Mouse (Mus musculus): ENCODE results near the gene Cc2d1b.

The Cc2d1b gene

DNA sequence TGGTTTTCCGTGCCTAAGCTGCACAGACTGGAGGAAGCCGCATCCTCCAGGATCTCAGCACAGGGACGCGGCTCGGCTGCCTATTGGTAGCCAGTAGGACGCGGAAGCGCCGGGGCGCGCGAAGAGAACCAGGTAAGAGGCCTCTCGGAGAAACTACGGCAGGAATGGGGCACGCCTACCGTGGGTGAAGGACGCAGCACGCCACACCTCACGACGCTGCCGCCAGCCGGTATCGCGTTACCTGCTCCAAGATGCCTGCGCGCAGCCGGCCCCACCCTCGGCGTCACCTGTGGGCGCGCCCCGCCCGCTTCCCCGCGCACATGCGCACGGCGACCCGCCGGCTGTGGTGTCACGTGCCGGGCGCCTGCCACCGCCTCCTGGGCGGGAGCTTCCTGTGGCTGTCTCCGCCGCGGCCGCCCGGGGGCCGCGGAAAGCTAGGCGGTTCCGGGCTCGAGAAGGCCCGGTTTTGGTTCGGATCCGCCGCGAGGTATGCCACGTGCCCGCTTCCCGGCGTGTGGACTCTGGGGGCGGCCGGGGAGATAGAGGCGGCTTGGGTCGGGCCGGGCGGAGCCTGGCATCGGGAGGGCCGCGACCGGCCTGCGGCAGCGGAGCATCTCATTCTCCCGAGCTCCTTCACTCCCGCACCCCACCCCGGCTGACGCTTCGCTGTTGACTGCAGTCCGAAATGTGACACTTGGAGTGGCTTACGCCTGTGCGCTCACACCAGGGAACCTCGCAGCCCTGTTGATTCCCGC lies at the start of gene Cc2d1b:
Cc2d1b (plus strand) TSS at position 354 of the 755 bp plus-strand sequence.
- peak; percentile 86 to 89 for DNase-seq (ENCODE audit: low spot score in 2 of 2)

DNA sequence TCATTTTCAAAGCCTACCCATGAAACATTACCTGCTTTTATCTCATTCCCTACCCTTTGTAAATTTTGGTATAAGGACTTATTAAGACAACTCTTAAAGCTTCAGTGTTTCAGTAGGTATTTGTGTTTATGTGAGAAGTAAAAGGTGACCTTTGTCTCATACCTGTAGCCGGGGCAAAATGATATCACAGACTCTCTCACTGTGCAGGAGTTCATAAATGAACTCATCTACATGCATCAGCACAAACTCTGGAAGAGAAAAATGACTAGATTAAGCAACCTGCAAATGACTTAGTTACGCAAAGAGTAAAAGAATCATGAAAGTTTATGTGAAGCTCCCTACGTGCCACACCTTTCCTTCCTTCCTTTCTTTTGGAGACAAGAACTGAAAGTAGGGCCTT lies 47.1 kb upstream of the Cc2d1b start:
- no peak for DNase-seq (ENCODE audit: low spot score in 2 of 2)

DNA sequence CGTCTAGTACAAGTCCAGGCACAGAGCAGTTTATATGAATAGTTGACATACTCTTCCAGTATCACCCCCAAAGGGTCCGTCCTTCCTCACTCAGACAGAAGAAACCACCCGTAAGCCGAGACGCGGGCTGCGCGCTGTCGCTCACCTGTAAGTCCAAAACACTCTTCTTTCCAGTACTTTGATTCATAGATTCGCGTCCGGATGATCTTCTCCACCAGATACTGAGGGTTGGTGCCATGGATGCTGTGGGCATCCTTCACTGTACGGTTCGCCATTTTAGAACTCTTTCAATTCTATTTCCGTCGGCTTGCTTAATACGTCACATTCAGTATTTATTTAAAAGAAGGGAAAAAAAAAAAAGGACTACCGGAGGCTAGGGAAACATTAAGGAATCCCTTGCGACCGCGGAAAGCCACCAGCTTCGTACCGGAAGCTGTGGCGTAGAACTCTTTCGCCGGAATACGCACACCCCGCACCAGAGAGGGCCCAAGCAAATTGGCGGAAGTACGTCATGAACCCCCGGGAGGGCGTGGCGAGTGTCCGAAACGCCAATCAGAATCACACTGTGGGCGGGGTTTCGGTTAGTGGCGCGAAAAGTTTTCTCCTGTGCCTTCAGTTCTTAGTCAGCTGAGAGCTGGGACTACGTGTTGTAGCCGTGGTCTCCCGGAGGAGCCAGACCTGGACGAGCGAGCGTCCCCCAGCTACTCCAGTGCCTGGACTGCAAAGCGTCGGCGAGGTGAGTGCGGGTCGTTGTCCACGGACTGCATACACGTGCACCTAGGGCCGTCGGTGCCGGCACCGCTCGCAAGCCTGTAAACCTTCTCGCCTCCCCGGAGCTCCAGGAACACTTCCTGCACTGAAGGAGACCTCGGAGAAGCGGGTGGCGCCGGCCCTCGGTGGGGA lies 40.6 kb upstream of the Cc2d1b start, which contains the start of the genes Prpf38a and Orc1:
Prpf38a (minus strand) TSS at position 497 of the 903 bp plus-strand sequence.
Orc1 (plus strand) TSS at position 584 of the 903 bp plus-strand sequence.
- DNase-seq (ENCODE audit: low spot score in 2 of 2): peak; percentile 94 to 98

DNA sequence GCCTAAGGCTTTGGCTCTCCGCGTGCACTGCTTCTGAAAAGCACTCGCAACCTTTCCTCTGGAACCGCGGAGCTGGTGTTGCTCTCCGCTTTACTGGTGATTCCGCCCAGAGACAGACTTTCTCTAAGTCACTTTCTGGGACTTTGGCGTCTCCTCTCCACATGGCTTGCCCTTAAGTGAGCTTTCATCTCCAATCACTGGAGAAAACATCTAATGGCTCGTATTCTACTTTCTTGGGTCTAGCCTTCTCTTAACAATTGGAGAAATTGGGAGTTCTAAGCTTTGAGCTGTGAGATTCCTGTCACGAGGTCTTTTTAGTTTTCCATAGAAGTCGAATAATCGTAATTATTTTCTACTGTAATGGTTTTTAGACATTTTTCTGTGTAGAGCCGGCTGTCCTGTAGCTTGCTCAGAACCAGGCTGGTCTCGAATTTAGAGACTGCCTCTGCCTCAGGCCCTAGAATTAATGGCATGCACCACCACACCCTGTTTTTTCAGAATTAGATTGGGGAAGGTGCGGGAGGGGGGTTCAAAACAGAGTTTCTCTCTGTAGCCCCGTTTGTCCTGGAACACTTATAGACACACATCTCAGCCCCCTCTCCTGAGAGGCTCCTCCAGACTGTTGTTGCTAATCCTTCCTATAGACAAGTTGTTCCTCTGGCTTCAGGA lies 39.9 kb upstream of the Cc2d1b start:
- DNase-seq (ENCODE audit: low spot score in 2 of 2): no peak

DNA sequence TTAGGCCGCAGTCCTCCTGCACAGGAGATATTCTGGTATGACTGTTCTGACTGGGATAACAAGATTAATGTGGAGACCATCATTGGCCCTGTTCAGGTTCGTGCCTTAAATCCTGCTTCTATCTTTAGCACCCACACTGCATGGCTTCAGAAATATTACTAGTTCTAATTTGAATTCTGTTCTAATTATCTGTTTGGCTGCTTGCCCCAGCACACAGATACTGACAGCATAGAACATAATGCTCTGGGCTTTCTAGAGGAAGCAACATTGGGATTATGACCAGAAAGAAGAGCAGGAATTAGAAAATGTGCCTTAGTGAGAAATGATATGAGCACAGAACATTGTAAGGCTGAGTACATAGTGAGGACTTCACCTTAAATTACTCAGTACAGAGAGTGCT lies 26.4 kb upstream of the Cc2d1b start:
- DNase-seq (ENCODE audit: low spot score in 2 of 2): no peak

DNA sequence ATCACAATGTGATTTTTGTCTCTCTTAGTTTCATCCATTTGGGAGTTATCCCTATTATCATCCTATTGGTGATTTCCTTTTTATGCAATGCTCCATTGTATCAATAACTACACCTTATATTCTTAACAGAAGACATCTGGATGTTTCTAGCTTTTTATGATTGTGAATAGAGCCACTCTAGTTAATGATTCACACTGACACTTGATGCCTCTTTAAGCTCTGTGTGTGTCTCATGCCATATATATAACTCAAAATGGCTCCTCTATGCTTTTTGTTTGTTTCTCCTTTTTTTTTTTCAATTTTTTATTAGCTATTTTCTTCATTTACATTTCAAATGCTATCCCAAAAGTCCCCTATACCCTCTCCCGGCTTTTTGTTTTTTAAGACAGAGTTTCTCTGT lies 24.0 kb upstream of the Cc2d1b start:
- no peak for DNase-seq (ENCODE audit: low spot score in 2 of 2)

DNA sequence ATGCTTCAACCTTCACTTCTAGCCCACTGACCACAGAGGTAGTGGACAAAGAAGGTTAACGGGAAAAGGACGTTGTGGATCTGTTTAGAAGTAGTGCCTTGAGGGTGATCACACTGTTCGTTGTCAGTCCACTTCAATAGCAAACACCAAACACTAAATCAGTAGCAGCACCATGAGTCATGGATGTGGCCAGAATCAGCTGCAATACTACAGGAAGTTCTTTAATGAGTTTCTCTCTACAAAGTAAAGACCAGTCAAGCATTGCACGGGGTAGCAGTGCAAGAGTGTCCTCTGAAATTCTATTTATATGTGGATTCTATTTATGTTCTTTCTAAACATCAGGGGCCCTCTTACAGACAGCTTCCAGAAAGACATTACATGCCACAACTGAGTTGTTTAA lies 21.4 kb upstream of the Cc2d1b start:
- DNase-seq (ENCODE audit: low spot score in 2 of 2): no peak

DNA sequence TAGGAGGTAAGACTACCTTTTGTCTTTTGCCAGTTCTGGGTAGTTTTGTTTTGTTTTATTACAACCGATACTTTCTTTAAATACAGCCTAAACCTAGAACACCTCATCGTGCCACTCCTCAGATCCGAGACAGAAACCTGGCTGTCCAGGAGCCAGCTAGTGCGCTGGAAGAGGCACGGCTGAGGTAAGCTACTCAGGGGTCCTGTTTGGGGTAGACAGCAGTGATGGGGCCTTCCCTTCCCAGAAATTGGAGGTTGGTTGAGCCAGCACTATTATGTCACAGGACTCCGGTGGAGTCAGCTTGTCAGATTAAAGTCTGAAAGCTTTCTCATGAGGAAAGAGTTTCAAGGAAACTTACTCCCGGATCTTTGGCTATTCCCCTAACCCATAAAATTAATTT lies 17.9 kb upstream of the Cc2d1b start:
- no peak for DNase-seq (ENCODE audit: low spot score in 2 of 2)

DNA sequence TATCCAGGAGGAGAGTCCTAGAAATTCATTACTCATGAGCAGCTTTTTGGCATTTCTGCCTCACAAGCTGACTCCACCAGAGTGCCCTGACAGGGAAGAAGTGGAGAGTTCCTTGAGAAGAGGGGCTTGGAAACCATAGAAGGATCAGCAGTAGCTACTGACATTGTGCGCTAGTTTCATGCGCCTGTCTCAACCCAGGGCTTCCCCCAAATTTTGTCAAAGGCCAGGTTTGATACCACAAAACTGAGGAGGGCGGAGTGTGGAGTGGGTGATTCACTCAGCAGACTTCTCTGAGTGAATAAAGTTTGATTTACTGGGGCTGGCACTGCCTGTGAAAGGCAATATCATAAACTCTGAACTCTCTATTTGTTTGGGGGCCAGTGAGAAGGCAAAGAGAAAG lies 11.1 kb upstream of the Cc2d1b start:
- no peak for DNase-seq (ENCODE audit: low spot score in 2 of 2)

DNA sequence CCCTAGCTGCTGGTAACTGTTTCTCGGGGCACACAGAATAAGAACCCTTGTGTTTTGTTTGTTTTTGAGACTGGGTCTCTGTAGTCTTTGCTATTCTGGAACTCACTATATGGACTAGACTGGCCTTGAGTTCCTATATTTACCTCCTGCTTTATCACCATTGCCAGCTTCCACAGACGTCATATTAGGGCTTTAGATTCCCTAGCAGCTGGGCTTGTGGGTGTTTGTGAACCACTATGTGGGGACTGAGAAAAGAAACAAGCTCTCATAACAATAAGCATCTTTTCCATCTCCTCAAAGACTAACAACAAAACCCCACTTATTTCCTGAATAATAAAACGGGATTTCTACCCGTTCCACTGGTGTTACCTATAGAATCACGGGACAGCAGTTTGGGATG lies 8.8 kb upstream of the Cc2d1b start:
- no peak for DNase-seq (ENCODE audit: low spot score in 2 of 2)

DNA sequence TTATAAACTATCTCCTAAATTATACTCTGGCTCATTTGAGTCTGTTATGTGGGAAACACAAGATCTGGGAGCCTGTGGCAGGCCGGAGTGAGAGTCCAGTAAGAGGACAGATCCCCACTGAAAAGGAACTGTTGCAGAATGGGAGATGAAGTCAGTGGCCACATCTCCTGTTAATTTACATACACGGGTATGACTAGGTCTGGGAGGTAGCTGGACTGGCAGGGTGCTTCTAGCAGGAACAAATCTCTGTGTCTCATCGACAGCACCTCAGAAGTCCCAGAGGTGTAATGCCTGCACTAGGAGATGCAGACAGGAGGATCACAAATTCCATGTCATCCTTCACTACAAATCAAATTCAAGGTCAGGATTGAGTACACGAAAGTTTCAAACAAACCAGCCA lies 1.2 kb upstream of the Cc2d1b start:
- no peak for DNase-seq (ENCODE audit: low spot score in 2 of 2)

DNA sequence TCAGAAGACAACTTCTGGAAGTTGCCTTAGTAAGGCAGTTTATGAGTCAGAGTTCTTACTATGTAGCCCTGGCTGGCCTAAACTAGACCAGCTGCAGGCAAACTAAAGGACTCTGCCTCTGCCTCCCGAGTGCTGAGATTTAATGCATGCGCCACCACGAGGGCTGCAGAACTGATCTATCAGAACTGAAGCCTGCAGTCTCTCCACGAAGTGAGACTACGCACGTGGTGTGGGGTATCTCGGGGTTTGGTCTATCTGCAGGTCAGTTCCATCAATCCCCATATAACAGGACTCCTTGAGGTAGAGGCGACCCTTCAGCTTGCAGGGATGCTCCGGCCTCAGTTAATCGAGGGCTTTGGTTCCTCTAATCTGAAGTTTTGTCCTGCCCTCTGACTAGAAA lies 575 bp upstream of the Cc2d1b start:
- DNase-seq (ENCODE audit: low spot score in 2 of 2): no peak

DNA sequence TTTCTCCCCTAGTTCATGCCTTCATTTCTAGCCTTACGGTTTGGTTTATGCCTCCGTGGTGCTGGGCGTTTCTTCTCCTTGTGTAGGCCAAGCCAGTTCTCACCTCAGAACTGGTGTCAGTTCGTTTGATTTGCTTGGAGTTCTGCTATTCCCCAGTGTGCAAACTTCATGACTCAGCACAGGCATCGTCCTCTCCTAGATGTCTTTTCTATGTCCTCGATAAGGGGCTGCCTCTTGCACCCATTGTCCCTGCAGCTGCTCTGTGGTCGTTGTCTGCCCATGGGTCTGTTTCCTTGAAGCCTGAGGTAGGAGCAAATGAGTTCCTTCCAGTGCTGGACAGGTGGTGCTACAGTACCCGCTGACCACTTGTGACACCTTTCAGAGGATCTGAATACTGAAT lies 796 bp downstream of the Cc2d1b start:
- no peak for DNase-seq (ENCODE audit: low spot score in 2 of 2)

DNA sequence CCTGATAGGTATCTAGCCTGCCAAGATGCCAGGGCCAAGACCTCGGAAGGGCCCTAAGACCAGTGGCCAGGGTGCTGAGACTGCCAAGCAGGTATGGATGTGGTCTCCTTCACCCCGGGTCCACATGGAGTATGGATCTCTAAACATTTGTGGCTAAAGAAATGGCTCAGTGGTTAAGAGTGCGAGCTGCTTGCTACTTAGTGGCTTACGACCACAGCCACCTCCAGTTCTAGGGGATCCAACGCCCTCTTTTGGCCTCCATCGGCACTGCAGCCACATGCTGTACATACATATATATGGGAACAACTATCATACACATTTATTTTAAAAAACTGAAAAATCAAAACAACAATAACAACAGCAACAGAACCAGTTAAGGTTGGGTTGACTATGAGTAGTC lies 1.8 kb downstream of the Cc2d1b start:
- no peak for DNase-seq (ENCODE audit: low spot score in 2 of 2)

DNA sequence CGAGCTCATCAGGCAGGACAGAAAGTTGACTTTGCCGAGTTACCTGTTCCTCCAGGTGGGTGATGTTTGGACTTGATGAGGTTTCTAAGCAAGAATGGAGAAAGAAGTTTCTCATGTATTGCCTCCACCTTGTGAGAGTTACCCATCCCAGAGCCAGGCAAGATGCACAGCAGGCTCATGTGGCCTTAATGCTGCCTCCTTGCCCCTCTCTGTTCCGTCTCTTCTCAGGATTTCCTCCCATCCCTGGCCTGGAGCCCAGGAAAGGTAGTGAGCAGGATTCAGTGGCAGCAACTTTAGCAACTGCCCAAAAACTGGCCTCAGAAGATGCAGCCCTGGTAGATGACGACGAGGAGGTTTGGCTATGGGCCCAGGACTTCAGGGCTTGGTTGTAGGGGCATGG lies 7.3 kb downstream of the Cc2d1b start:
- no peak for DNase-seq (ENCODE audit: low spot score in 2 of 2)

DNA sequence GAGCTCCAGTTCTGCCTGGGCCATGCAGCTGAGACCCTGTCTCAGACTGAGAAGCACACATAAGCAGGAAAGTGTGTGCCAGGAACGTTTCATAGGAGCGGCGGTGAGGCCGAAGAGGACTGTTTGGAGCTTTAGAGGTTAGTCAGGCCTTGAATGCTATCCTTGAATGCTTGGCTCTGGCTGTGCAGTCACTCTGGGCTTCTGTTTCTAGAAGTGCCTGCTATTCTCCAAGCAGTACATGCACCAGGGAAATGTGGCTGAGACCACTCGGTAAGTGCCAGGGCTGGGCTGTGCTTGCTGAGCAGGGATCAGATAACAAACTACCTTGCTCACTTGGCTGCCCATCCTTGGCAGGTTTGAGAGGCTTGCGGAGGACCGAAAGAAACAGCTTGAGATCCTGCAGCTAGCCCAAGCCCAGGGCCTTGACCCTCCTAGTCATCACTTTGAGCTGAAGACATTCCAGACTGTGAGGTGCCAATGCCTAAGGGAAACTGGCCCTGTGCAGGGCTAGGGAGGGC lies 9.7 kb downstream of the Cc2d1b start:
- DNase-seq (ENCODE audit: low spot score in 2 of 2): no peak

DNA sequence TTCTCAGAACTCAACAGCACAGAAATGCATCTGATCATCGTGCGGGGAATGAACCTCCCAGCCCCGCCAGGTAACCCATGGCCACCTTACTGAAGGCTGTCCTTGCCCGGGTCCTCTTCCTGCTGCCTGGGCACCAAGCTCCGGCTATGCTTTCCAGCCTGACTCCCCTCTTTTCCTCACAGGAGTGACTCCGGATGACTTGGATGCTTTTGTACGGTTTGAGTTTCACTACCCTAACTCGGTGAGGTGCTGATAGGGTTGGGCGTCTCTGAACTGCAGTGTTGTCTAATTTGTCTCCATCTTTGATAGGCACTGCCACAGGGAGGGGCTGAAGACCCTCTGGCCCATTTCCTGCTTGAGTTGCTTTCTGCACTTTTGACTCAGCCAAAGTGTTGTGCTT lies 10.4 kb downstream of the Cc2d1b start:
- DNase-seq (ENCODE audit: low spot score in 2 of 2): no peak

DNA sequence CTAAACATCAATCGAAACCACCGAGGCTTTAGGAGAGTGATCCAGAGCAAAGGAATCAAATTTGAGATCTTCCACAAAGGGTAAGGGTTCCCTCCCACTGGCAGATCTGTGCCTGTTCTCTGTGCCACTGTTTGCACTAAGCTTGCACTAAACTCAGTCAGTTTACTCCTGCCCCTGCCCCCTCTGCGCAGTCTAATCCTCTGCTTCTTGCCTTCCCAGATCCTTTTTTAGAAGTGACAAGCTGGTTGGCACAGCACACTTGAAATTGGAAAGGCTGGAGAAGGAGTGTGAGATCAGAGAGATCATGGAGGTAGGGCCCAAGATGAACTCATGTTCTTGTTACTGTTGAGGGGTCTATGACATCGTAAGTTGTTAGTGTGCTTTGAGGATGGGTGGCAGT lies 11.9 kb downstream of the Cc2d1b start:
- DNase-seq (ENCODE audit: low spot score in 2 of 2): no peak

DNA sequence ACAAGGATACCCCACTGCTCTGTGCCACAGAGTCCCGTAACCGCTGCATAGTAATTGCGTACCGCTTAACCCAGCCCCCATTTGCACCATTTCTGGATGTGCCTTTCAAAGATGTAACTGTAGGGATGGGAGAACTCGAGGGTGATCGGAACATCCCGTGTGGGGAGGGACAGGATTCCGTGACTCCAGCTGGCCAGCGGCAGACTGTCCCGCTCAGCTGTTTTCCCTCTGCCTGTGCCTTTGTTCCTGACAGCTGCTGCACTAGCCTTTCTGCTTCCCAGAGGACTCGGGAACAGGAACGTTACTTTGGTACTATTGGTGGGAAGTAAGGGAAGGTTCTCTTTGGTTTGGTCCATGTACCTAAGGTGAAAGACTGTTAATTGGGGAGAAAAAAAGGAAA lies 14.0 kb downstream of the Cc2d1b start:
- DNase-seq (ENCODE audit: low spot score in 2 of 2): no peak

DNA sequence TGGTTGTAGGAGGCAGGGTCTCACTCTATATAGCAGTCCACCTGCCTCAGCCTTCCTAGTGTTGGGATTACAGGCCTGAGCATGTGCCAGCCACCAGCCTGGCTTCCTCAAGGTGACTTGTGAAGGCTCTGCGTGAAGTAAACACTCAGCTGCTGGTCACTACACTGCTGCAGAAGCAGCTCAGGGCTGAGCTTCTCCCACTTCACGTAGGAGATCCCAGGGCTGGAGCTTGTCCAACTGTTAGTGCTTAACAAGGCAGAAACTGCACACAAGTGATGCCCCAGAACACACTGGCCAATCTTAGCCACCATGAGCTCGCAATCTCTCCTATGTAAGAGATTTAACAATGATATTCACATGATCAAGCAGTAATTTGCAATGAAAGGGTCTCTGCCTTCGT lies 15.0 kb downstream of the Cc2d1b start:
- no peak for DNase-seq (ENCODE audit: low spot score in 2 of 2)

DNA sequence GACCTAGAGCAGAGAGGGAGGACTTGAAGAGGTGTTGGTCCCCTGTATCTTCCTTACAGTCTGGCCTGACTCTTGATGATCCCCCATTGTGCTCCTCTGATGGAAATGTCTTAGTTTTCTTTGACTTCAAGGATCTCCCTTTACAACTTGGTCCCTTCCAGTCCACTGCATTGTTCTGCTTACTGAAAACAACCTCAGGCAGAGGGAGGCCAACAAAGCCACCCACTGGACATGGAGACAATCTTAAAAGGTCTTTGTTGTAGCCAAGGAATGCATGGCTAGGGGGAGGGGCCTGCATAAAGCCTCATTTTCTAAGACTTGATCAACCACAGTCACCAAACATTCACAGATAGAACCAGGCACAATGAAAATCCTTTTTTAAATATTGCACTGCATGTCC lies 15.4 kb downstream of the Cc2d1b start:
- no peak for DNase-seq (ENCODE audit: low spot score in 2 of 2)

DNA sequence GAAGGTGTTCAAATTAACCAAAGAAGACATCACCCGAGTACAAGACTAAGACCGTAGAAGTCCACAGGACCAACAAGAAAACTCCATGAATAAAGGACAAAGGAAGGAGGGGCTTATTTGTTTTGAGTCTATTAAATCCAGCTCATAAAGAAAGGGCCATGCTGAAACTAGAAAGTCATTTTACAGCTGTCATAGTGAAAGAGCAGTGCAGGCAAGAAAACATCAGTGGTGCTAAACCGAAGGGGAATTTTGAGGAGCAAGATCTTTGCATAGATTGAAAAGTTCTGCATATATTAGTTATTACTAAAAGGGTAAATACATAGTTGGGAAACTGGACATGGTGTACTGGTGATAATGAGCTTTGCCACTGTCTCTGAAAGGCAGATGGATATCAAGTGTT lies 18.0 kb downstream of the Cc2d1b start:
- DNase-seq (ENCODE audit: low spot score in 2 of 2): no peak

Measured in thymus, postnatal 10 days (tissue).